Mouse (Mus musculus): ENCODE results near the gene Ptbp2. TPM values are rescaled to one million over a fixed set of nuclear protein-coding genes. Genes with fewer than 3 reads are reported as not detected.

Ptbp2 gene
- polyA plus RNA-seq, 1 experiment from 2014 or later: 61.8 TPM

DNA sequence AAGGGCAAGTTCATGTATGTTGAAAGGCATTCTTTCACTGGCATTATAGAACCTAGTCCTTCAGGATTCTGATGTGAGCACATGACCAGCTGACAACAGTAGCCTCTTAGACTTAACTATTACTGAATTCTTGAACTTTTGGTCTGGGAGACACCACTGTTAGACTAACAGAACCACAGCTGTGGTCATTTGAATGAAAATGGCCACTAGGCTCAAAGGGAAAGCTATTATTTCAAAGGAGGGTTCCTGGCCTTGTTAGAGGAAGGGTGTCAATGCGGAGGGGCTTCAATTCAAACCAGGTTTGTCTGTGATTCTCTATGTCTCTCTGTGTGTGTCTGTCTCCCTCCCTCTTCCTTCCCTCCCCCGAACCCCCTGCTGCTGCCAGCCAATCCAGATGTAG is 5.8 kb downstream of the Ptbp2 start:
- no peaks in the 10 kb centered on the region for H3K9me3 ChIP-seq (ENCODE audit: control insufficient read depth, low read length)
- DNase-seq (ENCODE audit: low spot score) (no peak), ATAC-seq (ENCODE audit: low read depth) (no peak)
- no peak overlapping the region for H3K27ac ChIP-seq (replicated peaks; ENCODE audit: low read depth, low read length)
- WGBS: 68% methylated on average over 2 of the region's 2 CpGs
- peaks cover 23% of the 10 kb centered on the region for H3K4me1 ChIP-seq (ENCODE audit: control insufficient read depth, insufficient read depth, low read length)
- H3K4me3 ChIP-seq (ENCODE audit: low read depth, low read length): no peak overlapping the region
- H3K9ac ChIP-seq (ENCODE audit: low read depth, low read length): no peak overlapping the region
- peaks cover 20% of the 10 kb centered on the region; the same call in 1 of the 2 replicates for H3K36me3 ChIP-seq (ENCODE audit: control insufficient read depth, insufficient read depth, low read length)
- no peak overlapping the region for H3K4me2 ChIP-seq (ENCODE audit: low read depth, low read length)
- H3K27me3 ChIP-seq (replicated peaks; ENCODE audit: control insufficient read depth, insufficient read depth, low read length): no peaks in the 10 kb centered on the region

DNA sequence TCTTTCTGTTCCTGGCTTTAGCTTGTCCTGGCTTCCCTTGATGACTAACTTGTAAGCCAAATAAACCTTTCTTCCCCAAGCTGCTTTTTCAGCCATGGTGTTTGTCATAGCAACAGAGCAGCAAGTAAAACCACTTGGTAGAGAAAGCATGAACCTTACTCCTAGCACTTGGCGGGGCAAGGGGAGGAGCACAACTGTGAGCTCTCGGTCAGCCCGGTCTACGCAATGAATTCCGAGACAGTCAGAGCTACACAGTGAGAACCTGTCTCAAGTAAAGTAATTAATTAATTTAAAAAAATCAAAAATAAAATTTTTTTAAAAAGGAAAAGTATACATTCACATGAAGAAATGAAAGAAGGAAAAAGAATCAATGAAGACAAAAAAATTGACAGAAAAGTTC is 8.1 kb downstream of the Ptbp2 start:
- Histone ChIP-seq H3K4me2 (ENCODE audit: low read depth, low read length) (no peak overlapping the region), H3K36me3 (ENCODE audit: control insufficient read depth, insufficient read depth, low read length) (peaks cover 20% of the 10 kb centered on the region; the same call in 1 of the 2 replicates), H3K9ac (ENCODE audit: low read depth, low read length) (no peak overlapping the region), H3K27ac (replicated peaks; ENCODE audit: low read depth, low read length) (no peak overlapping the region), H3K27me3 (replicated peaks; ENCODE audit: control insufficient read depth, insufficient read depth, low read length) (no peaks in the 10 kb centered on the region), H3K9me3 (ENCODE audit: control insufficient read depth, low read length) (no peaks in the 10 kb centered on the region), H3K4me3 (ENCODE audit: low read depth, low read length) (no peak overlapping the region), H3K4me1 (ENCODE audit: control insufficient read depth, insufficient read depth, low read length) (peaks cover 21% of the 10 kb centered on the region)
- DNase-seq (ENCODE audit: low spot score): no peak
- 92% methylated on average over 5 of the region's 5 CpGs for WGBS
- ATAC-seq (ENCODE audit: low read depth): no peak

DNA sequence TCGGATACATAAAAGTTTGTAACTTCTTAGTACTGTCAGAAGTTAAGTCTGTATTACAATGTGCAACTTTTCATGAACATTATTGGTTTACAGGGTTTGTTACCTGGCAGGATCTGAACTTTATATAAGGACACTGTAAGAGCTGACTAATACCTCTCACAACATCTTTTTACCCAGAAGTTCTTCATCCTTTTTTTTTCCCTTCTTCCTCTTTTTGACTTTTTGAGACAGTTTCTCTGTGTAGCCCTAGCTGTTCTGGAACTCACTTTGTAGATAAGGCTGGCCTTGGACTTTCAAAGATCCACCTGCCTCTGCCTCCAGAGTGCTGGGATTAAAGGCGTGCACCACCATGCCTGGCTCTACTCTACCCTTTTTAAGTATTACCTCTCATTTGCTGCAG is 11.5 kb downstream of the Ptbp2 start:
- H3K4me1 ChIP-seq (ENCODE audit: control insufficient read depth, insufficient read depth, low read length): no peaks in the 10 kb centered on the region; the same call in 1 of the 2 replicates
- H3K9me3 ChIP-seq (ENCODE audit: control insufficient read depth, low read length): peaks cover 7% of the 10 kb centered on the region; the same call in 1 of the 2 replicates
- no peaks in the 10 kb centered on the region for H3K27me3 ChIP-seq (replicated peaks; ENCODE audit: control insufficient read depth, insufficient read depth, low read length)
- DNase-seq (ENCODE audit: low spot score) (no peak), ATAC-seq (ENCODE audit: low read depth) (no peak)
- peaks cover 14% of the 10 kb centered on the region; the same call in 1 of the 2 replicates for H3K36me3 ChIP-seq (ENCODE audit: control insufficient read depth, insufficient read depth, low read length)
- H3K27ac ChIP-seq (replicated peaks; ENCODE audit: low read depth, low read length): no peak overlapping the region
- WGBS: 75% methylated on average over 2 of the region's 2 CpGs
- no peak overlapping the region for H3K9ac ChIP-seq (ENCODE audit: low read depth, low read length)
- H3K4me3 ChIP-seq (ENCODE audit: low read depth, low read length): no peak overlapping the region
- no peak overlapping the region for H3K4me2 ChIP-seq (ENCODE audit: low read depth, low read length)

DNA sequence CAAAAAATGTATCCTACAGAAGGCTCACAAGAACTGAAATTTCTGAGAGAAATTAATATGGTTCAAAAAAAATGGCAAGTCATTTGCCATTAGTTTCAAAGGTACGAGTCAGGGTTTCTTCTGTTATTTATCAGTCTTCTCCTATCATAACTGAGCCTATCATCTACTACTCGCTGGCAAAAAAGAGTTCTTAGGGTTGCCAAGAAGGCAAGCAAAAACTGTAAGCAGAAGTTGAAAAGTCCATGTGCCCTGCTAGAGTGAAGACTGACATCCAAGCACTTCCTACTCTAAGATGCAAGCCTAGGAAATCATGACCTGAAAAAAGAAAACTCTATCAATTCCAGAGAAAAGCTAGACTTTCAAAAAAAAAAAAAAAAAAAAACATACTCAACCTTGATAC is 20.5 kb downstream of the Ptbp2 start:
- Histone ChIP-seq H3K4me3 (ENCODE audit: low read depth, low read length) (no peak overlapping the region), H3K9me3 (ENCODE audit: control insufficient read depth, low read length) (peaks cover 7% of the 10 kb centered on the region; the same call in 1 of the 2 replicates), H3K4me1 (ENCODE audit: control insufficient read depth, insufficient read depth, low read length) (no peaks in the 10 kb centered on the region), H3K27me3 (replicated peaks; ENCODE audit: control insufficient read depth, insufficient read depth, low read length) (no peaks in the 10 kb centered on the region), H3K9ac (ENCODE audit: low read depth, low read length) (no peak overlapping the region), H3K4me2 (ENCODE audit: low read depth, low read length) (no peak overlapping the region), H3K36me3 (ENCODE audit: control insufficient read depth, insufficient read depth, low read length) (peaks cover 28% of the 10 kb centered on the region), H3K27ac (replicated peaks; ENCODE audit: low read depth, low read length) (no peak overlapping the region)
- ATAC-seq (ENCODE audit: low read depth): no peak
- 85% methylated on average over 2 of the region's 2 CpGs for WGBS
- no peak for DNase-seq (ENCODE audit: low spot score)

DNA sequence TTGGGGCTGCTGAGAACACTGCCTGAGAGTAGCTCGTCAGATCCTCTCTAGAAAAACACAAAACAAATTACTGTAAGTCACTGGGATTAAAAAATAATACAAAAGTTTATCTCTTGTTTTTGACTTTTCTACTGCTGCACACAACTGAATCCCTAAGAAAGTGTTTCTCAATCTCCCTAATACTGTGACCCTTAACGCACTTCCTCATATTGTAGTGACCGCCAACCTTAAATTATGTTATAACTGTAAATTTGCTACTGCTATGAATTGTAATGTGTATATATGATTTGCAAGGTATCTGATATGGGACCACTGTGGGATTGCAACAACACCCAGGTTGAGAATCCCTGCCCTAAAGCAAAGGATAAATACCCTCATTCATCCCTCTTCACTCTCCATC is 22.5 kb downstream of the Ptbp2 start:
- ATAC-seq (ENCODE audit: low read depth): no peak
- no peak overlapping the region for H3K4me2 ChIP-seq (ENCODE audit: low read depth, low read length)

DNA sequence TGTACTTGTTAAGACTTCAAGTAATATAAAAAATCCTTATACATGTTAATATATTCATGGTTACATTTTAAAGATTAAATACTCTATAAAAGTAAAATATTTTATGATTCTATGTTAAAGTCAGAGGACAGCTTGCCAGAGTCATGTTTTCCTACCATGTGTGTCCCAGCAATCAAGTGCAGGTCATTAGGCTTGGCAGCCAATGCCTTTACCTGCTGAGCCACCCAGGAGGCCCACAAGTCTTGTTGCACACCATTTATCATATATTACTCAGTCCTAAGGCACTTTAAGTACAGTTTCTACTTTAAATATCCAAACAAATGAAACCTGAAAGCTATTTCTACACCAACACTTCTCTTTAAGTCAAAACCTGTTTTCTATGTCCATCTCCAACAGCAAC is 30.5 kb downstream of the Ptbp2 start:
- H3K4me3 ChIP-seq (ENCODE audit: low read depth, low read length): no peak overlapping the region
- DNase-seq (ENCODE audit: low spot score): no peak

More for the DNA sequence above, 22.5 kb downstream of the Ptbp2 start:
- Histone ChIP-seq H3K4me3 (ENCODE audit: low read depth, low read length) (no peak overlapping the region), H3K27ac (replicated peaks; ENCODE audit: low read depth, low read length) (no peak overlapping the region), H3K9me3 (ENCODE audit: control insufficient read depth, low read length) (no peaks in the 10 kb centered on the region), H3K36me3 (ENCODE audit: control insufficient read depth, insufficient read depth, low read length) (peaks cover 25% of the 10 kb centered on the region), H3K27me3 (replicated peaks; ENCODE audit: control insufficient read depth, insufficient read depth, low read length) (no peaks in the 10 kb centered on the region), H3K4me1 (ENCODE audit: control insufficient read depth, insufficient read depth, low read length) (no peaks in the 10 kb centered on the region), H3K9ac (ENCODE audit: low read depth, low read length) (no peak overlapping the region)
- DNase-seq (ENCODE audit: low spot score): no peak
- 95% methylated on average over 3 of the region's 3 CpGs for WGBS

DNA sequence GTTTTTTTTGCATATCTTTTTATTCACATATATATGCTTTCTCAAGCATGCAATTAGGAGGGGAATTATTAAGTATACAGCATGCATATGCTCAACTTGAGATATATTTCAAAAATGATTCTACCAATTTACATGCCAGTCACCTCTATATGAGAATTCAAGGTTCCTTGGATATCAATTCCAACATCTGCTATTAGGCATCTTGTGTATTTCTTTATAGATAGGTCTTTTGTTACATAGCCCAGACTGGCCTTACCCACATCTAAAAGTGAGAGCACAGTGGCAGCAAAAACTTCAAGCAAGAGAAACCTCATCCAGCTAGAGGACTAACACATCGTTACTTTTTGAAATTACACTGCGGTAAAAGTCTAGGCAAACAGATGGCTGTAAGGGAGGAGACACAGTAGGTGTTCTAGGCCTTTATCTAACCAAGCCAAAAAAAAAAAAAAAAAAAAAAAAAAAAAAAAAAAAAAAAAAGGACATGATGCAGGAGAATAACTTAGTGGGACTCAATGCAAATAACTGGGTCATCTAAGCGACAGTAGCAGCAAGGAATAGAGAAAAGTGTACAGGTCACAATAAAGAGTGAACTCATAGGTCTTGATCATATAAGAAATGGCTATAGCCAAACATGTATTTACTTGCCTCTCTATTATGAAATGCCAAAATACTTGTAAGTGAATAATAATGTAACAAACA is 34.6 kb downstream of the Ptbp2 start:
- no peak overlapping the region for H3K27ac ChIP-seq (replicated peaks; ENCODE audit: low read depth, low read length)
- H3K36me3 ChIP-seq (ENCODE audit: control insufficient read depth, insufficient read depth, low read length): peaks cover 21% of the 10 kb centered on the region
- WGBS: 84% methylated on average over 3 of the region's 3 CpGs
- H3K4me3 ChIP-seq (ENCODE audit: low read depth, low read length): no peak overlapping the region
- H3K4me1 ChIP-seq (ENCODE audit: control insufficient read depth, insufficient read depth, low read length): no peaks in the 10 kb centered on the region
- no peak overlapping the region for H3K4me2 ChIP-seq (ENCODE audit: low read depth, low read length)
- DNase-seq (ENCODE audit: low spot score) (no peak), ATAC-seq (ENCODE audit: low read depth) (no peak)
- no peaks in the 10 kb centered on the region for H3K27me3 ChIP-seq (replicated peaks; ENCODE audit: control insufficient read depth, insufficient read depth, low read length)
- H3K9ac ChIP-seq (ENCODE audit: low read depth, low read length): no peak overlapping the region
- no peaks in the 10 kb centered on the region for H3K9me3 ChIP-seq (ENCODE audit: control insufficient read depth, low read length)

More for the DNA sequence above, 30.5 kb downstream of the Ptbp2 start:
- H3K4me2 ChIP-seq (ENCODE audit: low read depth, low read length): no peak overlapping the region
- H3K4me1 ChIP-seq (ENCODE audit: control insufficient read depth, insufficient read depth, low read length): no peaks in the 10 kb centered on the region
- H3K27me3 ChIP-seq (replicated peaks; ENCODE audit: control insufficient read depth, insufficient read depth, low read length): no peaks in the 10 kb centered on the region
- H3K36me3 ChIP-seq (ENCODE audit: control insufficient read depth, insufficient read depth, low read length): peaks cover 11% of the 10 kb centered on the region
- H3K9ac ChIP-seq (ENCODE audit: low read depth, low read length): no peak overlapping the region
- H3K27ac ChIP-seq (replicated peaks; ENCODE audit: low read depth, low read length): no peak overlapping the region
- ATAC-seq (ENCODE audit: low read depth): no peak
- no peaks in the 10 kb centered on the region for H3K9me3 ChIP-seq (ENCODE audit: control insufficient read depth, low read length)

DNA sequence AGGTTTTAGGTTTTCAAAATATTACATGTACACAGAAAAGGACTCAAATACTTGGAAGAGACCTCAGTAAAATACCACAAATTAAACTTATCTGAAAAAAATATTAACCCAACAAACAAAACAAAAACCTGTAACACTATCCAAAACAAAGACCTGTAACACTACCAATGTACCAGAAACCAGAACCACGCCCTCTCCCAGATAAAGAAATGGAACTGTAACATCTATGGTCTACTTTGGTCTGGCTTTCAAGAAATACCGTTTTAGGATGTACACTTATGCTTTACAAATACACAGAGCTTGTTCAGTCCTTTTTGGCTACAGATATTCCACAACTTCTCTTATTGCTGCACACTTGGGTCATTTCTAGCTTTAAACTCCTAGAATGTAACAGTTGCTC is 35.1 kb downstream of the Ptbp2 start:
- H3K4me1 ChIP-seq (ENCODE audit: control insufficient read depth, insufficient read depth, low read length): no peaks in the 10 kb centered on the region
- H3K9ac ChIP-seq (ENCODE audit: low read depth, low read length): no peak overlapping the region
- no peaks in the 10 kb centered on the region for H3K9me3 ChIP-seq (ENCODE audit: control insufficient read depth, low read length)
- no peak overlapping the region for H3K27ac ChIP-seq (replicated peaks; ENCODE audit: low read depth, low read length)
- no peak overlapping the region for H3K4me3 ChIP-seq (ENCODE audit: low read depth, low read length)
- DNase-seq (ENCODE audit: low spot score) (no peak), ATAC-seq (ENCODE audit: low read depth) (no peak)
- no peak overlapping the region for H3K4me2 ChIP-seq (ENCODE audit: low read depth, low read length)
- 86% methylated on average over 2 of the region's 2 CpGs for WGBS
- peaks cover 23% of the 10 kb centered on the region for H3K36me3 ChIP-seq (ENCODE audit: control insufficient read depth, insufficient read depth, low read length)
- H3K27me3 ChIP-seq (replicated peaks; ENCODE audit: control insufficient read depth, insufficient read depth, low read length): no peaks in the 10 kb centered on the region

DNA sequence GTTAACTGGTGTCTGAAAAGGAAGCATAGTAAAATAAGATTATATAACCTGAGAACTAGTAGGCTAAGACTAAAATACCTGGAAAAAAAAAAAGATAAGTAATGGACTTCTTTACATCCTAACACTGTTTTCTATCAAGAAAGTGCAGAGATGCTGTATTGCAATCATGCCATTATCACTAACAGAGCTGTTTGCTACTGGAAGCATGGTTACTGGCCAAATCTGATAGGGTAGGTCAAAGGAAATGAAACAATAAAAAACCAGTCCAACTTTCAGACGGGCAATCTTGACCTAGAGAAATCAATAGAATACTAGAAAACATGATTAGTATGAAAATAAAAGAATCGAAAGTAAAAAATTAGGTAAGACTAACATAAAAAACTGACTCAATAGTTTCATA is 37.6 kb downstream of the Ptbp2 start:
- WGBS: 92% methylated on average over 2 of the region's 2 CpGs
- Histone ChIP-seq H3K27me3 (replicated peaks; ENCODE audit: control insufficient read depth, insufficient read depth, low read length) (no peaks in the 10 kb centered on the region), H3K4me3 (ENCODE audit: low read depth, low read length) (no peak overlapping the region), H3K9ac (ENCODE audit: low read depth, low read length) (no peak overlapping the region), H3K4me1 (ENCODE audit: control insufficient read depth, insufficient read depth, low read length) (no peaks in the 10 kb centered on the region), H3K27ac (replicated peaks; ENCODE audit: low read depth, low read length) (no peak overlapping the region), H3K4me2 (ENCODE audit: low read depth, low read length) (no peak overlapping the region), H3K9me3 (ENCODE audit: control insufficient read depth, low read length) (no peaks in the 10 kb centered on the region), H3K36me3 (ENCODE audit: control insufficient read depth, insufficient read depth, low read length) (peaks cover 39% of the 10 kb centered on the region)
- ATAC-seq (ENCODE audit: low read depth) (no peak), DNase-seq (ENCODE audit: low spot score) (no peak)
